Mouse (Mus musculus) layer of hippocampus, adult 2 months (tissue): Measurements from ENCODE around the gene Spns3. TPM values are rescaled to one million over a fixed set of nuclear protein-coding genes. Genes with fewer than 3 reads are reported as not detected.

Source experiments
- DNase-seq, 2 experiments: peaks; one replicate each; pipeline ENCODE4 v3.0.0; 2022; ENCODE audit warnings: low spot score in 2 of 2
- H3K27ac ChIP-seq: fragments of 200-600 bp; 2 replicates; pipeline ENCODE4 v1.8.1; 2022
- H3K4me3 ChIP-seq: fragments of 200-600 bp; 2 replicates; pipeline ENCODE4 v1.8.1; 2022; ENCODE audit warnings: mild to moderate bottlenecking
- CTCF ChIP-seq: fragments of 200-600 bp; conservative IDR thresholded peaks from 2 replicates; pipeline ENCODE4 v1.8.1; 2022; ENCODE audit warnings: antibody characterized with exemption, mild to moderate bottlenecking, moderate library complexity
- total RNA-seq, 2 experiments: library from RNA; stranded (reverse); gene quantifications; 2 replicates each; pipeline ENCODE4 v1.2.3; 2021

Gene Spns3
- total RNA-seq, 2 experiments from 2014 or later: 0.13 to 0.47 TPM

DNA sequence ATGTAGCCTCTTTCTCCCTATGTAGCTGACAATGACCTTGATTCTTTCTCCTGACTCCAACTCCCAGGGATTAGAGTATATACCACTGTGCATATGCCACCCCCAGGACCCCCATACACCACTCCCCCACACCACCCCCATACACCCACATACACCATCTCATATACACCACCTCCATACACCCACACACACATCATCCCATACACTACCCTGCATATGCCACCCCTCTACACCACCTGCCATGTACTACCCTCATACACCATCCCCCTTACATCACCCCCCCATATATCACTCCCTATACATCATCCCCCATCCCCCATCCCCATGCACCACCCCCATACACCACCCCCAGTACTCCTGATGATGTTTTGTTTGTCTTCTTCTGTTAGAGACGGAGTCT, 7.7 kb downstream of the Spns3 start:
- no peak for DNase-seq
- no peak for TF ChIP-seq CTCF
- Histone ChIP-seq H3K4me3 (no peak overlapping the region), H3K27ac (no peak overlapping the region)

DNA sequence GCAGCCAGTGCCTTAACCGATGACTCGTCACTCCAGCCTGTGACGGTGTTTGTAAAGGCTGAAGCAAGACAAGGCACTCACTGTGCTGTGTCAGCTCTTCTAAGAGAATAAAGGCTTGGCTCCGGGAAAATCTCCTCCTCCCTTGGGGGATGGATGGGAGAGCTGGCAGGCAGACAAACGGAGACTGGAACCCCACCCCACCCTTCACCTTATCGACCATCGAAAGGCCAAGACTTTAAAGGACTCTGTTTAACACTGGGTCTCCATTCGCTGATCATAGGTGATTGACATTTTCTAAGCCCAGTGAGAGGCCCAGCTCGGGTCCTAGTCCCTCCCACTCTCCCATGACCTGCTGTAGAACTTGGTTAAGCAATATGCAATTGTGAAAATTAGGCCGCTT, 8.4 kb downstream of the Spns3 start:
- Histone ChIP-seq H3K4me3 (no peak overlapping the region), H3K27ac (no peak overlapping the region)
- no peak for TF ChIP-seq CTCF
- DNase-seq: no peak

DNA sequence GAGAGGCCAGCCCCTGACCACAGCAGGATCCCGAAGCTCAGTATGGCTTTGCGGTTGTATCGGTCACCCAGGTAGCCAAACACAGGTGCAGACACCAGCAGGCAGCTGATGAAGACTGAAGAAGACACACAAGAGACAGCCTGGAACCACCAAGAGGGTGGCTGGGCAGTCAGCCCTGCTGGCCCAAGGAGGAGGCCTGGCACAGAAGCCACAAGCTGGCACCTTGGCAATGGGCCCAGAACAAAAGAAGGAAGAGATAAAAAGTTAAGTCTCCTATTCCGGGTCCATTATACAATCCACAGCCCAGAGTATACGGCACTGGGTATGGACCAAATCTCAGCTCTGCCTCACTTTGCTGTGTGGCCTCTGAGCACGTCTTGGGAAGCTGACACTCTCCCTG, 9.9 kb downstream of the Spns3 start:
- Histone ChIP-seq H3K4me3 (no peak overlapping the region), H3K27ac (no peak overlapping the region)
- no peak for DNase-seq
- no peak for TF ChIP-seq CTCF

DNA sequence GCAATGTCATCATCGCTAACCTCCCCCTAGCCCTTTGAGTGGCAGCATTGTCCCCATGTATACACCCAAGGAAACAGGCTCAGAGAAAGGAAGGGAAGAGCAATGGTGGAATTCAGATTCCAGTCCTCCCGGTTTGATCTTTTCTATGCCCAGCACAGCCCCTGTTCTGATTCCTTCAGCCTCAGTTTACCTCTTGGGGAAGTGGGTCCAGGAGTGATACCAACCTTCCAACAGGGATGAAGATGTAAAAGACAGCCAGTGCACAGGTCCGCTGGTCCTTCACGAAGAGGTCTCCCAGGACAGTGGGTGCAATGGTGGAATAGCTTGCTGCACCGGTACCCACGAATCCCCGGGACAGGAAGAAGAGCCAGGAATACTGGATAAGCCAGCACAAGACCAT, 11.5 kb downstream of the Spns3 start:
- no peak overlapping the region for H3K27ac ChIP-seq
- DNase-seq: no peak
- TF ChIP-seq CTCF: no peak
- no peak overlapping the region for H3K4me3 ChIP-seq

DNA sequence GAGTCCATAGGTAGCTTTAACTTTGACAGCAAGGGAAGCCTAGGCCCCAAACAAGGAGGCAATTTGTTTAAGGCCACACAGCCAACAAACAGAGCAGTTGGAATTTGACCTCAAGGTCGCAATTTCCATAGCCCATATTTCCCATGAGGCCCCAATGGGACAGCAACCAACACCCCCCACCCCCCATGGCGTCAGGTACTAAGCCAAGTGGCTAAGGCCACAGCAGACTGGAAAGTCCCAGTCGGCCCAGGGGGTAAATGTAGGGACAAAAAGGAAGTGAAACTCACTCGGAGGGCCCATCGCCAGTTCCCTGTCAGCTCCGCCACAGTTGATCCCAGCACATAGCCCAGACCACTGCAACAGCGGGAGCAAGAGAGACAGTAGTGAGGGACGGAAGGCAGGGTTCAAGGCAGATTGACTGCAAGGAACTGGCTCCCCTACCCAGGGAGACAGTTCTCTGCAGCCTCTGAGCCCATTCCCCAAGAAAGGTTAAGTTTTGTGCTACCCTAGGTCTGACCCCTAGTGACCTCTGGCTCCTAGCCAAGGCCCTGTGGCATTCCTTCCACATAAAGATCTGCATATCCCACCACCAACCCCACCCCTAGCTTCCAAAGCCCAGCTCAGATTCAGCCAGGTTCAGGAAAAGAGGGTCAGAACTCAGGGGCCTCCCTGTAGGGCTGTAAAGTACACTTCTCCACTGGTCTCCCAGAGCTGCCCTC, 12.1 kb downstream of the Spns3 start:
- H3K4me3 ChIP-seq: no peak overlapping the region
- no peak for DNase-seq
- TF ChIP-seq CTCF: no peak
- H3K27ac ChIP-seq: no peak overlapping the region

DNA sequence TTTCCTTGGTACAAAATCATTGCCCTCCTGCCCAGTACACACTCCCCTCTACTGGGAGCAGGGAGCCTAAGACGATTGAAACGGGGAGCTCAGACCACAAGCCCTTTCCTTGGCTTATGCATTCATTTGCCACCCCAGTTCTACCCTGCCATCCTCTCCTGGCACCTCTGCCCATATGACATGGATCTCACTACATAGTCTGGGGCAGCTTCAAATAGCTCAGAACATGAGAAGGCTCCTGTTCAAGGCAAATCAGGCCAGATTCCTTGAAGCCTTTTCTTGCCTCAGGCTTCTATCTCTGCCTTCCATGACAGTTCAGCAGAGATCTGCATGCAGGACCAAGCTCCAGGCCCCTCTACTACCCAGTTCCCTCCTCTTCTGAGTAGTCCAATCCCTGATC, 12.8 kb downstream of the Spns3 start:
- Histone ChIP-seq H3K4me3 (no peak overlapping the region), H3K27ac (no peak overlapping the region)
- no peak for DNase-seq
- no peak for TF ChIP-seq CTCF

DNA sequence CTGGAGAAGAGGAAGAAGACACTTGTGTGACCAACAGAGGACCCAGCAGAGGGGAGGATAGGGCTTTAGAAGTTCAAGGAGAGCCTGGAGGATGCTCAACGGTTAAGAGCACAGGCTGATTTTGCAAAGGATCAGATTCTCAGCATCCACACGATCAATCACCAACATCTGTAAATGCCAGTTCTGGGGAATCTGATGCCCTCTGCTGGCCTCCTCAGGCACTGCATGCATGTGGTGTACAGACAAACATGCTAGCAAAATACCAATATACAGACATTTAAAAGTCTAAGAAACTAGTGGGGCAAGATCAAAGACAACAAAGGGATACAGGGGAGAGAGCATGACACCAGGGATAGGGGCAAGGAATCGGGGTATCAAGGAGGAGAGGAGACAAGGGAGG, 14.8 kb downstream of the Spns3 start:
- TF ChIP-seq CTCF: peak; percentile 72
- Histone ChIP-seq H3K4me3 (no peak overlapping the region), H3K27ac (no peak overlapping the region)
- DNase-seq: no peak

DNA sequence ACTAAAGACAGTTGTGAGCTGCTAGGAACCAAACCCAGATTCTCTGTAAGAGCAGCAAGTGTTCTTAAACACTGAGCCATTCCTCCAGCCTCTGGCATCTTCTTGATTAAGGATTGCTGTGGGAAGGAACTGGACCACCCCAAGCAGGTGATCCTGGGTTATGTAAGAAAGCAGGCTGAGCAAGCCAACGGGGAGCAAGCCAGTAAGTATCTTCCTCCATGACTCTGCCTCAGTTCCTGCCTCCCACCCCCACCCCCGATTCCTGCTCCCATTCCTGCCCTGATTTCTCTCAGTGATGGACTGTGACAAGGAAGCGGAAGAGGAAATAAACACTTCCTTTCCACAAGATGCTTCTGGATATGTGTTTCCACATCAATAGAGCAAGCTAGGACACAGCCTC, 17.4 kb downstream of the Spns3 start:
- H3K4me3 ChIP-seq: no peak overlapping the region
- TF ChIP-seq CTCF: no peak
- no peak overlapping the region for H3K27ac ChIP-seq
- DNase-seq: no peak

DNA sequence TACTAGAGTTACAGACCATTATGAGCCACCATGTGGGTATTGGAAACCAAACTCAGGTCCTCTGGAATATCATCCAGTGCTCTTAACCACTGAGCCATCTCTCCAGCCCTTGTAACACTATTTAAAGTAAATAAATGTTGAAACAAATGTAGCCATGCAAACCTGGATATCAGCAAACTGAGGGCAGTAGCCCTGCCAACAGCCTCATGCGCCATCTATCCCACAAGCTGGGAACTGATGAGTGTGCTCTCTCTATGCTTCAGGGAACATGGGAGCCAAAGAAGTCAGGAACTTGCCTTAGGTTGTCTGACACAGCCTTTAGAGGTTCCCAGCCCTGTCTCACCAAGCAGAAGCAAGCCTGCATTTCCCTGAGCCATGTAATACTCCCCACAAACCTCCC, 18.7 kb downstream of the Spns3 start:
- Histone ChIP-seq H3K27ac (no peak overlapping the region), H3K4me3 (no peak overlapping the region)
- peak; percentile 83 for TF ChIP-seq CTCF
- peak in 1 of 2 experiments; percentile 25 for DNase-seq

DNA sequence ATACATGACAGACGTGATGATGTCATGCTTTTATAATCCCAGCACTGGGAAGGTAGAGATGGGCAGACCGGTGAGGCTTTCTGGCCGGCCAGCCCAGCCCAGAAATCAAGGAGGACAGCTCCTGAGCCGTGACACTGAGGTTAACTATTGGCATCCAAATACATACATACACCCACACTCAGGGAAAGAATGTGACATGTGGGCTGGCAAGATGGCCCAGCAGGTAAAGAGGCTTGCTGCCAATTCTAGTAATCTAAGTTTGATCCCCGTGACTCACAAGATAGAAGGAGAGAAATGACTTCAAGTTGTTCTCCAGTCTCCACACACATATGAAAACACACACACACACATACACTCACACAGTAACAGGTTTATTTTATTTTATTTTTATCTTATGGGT, 19.2 kb downstream of the Spns3 start:
- Histone ChIP-seq H3K27ac (no peak overlapping the region), H3K4me3 (no peak overlapping the region)
- no peak for TF ChIP-seq CTCF
- no peak for DNase-seq

DNA sequence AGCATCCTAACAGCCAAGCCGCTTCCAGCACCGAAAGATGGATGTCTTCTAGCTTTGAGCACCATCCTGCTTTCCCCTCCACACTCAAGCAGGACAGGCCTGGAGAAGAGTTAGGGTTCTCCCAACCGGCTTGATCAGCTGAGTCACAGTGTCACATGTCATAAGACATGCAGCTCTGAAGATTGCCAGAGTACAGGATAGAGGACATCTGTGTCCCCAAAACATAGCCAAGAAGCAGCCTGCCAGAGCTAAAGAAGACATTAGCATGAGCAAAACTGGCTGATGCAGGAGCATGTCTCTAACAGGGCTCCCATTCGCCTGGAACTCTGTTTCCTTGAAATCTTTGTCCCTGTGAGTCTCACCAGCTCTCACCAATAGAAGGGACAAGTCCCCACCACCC, 24.1 kb downstream of the Spns3 start:
- Histone ChIP-seq H3K4me3 (no peak overlapping the region), H3K27ac (peak overlapping the region; percentile 28; the same call in 1 of the 2 replicates)
- no peak for DNase-seq
- no peak for TF ChIP-seq CTCF

DNA sequence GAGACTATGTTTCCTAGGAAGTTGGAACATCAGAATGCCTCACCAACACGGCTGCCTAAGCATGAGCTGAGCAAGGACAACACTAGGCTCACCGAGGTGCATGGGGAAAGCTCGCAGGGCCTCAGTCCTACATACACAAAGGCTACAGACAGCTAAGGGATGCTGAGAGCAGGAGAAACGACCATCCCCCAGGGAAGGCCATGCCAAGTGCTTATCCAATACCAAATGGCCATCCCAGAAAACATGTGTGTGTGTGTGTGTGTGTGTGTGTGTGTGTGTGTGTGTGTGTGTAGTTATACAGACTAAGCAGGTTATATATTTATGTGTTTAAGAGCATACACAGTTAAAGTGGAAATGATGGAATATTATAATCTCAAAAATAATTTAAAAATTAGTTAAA, 26.6 kb downstream of the Spns3 start:
- TF ChIP-seq CTCF: no peak
- DNase-seq: no peak
- peak overlapping the region; percentile 79 for H3K27ac ChIP-seq
- H3K4me3 ChIP-seq: no peak overlapping the region

DNA sequence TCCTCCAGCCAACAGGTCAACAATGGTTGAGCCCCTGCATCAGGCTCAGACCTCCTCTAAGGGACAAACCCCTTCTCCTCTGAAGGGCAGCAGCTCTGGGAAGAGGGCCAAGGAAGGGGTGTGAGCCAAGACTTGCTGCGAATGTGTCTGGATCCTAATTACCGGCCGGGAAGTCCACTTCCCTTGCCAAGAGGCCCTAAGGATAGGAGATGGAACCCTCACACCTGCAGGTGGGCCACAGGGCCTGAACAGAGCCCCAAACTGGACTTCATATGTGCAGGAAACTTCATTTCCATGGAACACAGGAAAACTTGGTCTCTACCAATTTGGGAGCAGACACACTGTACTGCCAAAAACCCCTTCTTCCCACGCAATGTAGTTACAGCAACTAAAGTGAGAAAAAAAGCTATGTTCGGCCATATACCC, 27.7 kb downstream of the Spns3 start:
- H3K4me3 ChIP-seq: no peak overlapping the region
- DNase-seq: peak; percentile 48 to 49
- TF ChIP-seq CTCF: no peak
- H3K27ac ChIP-seq: peak overlapping the region; percentile 79

DNA sequence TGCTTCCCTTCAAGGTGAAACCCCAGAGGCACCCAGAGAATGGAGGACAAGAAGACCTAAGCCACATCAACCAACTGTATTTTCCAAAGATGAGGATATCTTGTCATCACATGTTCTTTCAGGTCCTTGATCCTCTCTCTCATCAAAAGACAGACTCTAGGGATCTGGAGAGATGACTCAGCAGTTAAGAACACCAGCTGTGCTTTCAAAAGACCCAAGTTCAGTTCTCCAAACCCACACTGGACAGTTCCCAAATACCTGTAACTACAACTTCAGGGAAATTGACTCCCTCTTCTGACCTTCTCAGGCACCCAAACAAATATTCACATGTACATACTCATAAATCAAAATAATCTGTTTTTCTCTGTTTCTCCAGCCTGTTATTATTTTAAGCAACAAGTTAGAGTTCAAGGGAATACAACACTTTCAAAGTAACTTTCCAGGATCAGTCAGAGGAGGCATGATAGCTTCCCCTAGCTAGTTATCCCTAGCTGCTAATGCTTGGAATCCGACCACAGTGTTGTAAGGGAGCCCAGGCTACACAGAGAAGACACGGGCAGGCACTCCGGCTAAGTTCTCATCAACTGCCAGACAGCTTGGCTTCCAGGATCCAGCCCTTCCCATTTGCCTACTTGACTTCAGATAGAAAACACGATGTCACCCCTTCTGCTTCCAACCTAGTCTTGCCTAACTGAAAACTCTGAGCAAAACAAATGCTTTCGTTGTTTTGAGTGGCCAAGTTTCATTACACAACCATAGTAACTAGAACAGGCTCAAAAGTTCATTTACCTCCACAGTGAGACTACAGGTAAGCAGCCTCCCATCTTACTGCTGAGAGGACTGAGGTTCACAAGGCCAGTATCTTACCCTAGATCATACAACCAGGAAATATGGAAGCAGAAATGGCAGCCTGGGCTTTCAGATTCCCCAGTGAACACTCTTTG, 28.4 kb downstream of the Spns3 start:
- no peak for TF ChIP-seq CTCF
- Histone ChIP-seq H3K4me3 (no peak overlapping the region), H3K27ac (peak overlapping the region; percentile 79)
- no peak for DNase-seq
